Mouse (Mus musculus) liver, adult (tissue): ENCODE measurements around the gene Ppp1r2.

Experiments used
- GATA4 ChIP-seq: IDR thresholded peaks from 2 replicates; pipeline ENCODE4 v1.6.1; 2014; ENCODE audit warnings: mild to moderate bottlenecking, low read length; ENCODE audit not compliant: insufficient replicate concordance

Ppp1r2 gene

DNA sequence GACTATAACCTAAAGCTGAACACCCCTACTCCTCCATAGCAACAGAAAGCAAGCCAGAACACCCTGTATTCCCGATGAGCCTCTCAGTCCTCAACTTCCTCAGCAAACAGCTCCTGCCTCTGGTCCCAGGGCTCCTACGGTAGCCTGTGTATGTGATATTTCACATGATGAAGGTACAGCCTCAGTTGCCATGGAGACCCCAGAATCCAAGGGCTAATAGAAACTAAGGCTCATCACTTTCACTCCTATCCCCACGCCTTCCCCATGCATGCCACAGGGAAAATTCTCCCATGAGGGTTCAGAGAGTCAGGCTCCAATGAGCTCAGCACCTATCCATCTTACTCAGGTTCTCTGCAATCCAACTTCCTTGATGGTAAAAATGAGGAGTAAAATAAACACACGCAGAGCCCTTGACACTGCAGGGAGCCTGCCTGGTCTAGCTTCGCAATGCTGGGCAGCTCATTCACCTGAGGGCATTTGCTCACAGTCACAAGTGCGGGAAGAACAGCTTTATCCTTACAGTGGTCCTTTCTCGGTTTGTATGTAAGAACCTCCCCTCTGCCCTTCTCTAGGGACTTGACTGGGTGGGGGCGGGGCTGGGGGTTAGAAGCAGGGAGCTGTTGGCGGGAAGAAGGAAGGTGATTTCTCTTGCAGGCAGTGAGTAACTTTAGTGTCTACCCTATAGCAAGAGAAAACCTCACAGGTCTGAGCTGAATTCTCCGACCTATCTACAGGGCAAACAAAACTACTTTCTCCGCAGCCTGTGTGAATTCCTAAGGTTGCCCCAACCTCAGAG, 24.3 kb upstream of the Ppp1r2 start:
- TF ChIP-seq GATA4 = no peak

DNA sequence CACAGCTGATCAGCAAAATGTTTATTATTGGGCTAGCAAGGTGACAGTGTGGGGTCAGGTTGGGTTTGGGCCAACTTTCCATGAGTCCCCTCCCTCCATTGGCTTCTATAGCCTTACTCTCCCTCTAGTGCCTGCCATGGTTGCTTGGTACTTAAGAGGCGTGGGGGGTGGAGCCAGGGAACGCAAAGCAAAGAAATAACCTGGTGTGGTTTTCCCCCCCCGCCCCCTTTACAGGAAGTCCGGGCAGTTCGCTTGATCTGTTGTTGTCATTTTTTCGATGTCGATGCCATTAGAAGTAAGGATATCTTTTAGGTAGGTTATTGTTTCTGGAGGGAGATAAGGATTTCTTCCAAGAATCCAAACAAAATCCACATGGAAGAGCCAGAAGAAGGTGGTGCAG, 22.0 kb upstream of the Ppp1r2 start:
- no peak for TF ChIP-seq GATA4

DNA sequence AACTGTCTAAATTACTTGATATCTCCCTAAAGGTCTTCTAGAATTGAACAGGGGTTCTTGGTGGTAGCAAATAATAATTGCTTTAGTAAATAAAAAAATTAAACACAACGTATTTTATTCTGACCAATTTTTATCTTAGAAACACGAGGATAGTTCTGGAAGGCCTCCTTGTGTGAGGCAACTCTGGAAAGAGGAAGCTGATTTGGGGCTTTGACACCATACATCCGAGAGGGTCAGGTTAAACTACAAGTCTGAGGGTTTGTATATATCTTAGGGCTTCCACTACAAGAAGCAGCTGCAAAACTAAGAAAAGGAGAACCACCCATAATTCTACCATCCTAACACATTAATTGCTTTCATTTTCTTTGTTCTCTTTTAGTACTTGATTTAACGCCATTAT, 18.7 kb upstream of the Ppp1r2 start:
- no peak for TF ChIP-seq GATA4

- TF ChIP-seq GATA4 = no peak
These were observed 15.8 kb upstream of the Ppp1r2 start for GRCm38 (mm10) chr16:31290751-31291365.

GRCm38 (mm10) chr16:31290281-31290680, 15.2 kb upstream of the Ppp1r2 start:
- TF ChIP-seq GATA4 = no peak

- TF ChIP-seq GATA4 = no peak
These were observed 12.6 kb upstream of the Ppp1r2 start for GRCm38 (mm10) chr16:31287712-31288111.

DNA sequence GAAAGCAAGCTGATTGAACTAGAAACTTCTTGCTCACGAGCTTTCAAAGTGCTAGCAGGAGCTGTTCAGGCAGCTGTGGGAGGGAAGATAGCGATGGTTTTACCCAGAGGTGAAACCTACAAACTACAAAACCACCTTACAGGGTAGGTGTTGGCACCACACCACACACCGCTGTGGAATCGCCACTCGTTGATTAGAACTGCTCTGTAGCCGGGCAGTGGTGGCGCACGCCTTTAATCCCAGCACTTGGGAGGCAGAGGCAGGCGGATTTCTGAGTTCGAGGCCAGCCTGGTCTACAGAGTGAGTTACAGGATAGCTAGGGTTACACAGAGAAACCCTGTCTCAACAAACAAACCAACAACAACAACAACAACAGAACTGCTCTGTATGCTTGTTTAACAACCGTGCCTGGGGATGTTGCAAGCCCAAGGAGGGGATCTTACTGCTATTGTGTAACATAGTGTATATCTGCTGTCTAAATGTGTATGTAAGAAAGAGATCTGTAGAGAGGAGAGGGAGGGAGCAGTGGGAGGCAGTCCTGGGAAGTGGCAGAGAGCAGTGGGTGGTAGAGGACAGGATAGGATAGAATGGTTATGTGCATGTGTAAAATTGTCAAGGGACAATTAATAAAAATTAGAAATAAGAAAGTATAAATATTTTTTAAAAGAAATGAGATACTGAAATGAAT, 11.9 kb upstream of the Ppp1r2 start:
- TF ChIP-seq GATA4 = no peak

DNA sequence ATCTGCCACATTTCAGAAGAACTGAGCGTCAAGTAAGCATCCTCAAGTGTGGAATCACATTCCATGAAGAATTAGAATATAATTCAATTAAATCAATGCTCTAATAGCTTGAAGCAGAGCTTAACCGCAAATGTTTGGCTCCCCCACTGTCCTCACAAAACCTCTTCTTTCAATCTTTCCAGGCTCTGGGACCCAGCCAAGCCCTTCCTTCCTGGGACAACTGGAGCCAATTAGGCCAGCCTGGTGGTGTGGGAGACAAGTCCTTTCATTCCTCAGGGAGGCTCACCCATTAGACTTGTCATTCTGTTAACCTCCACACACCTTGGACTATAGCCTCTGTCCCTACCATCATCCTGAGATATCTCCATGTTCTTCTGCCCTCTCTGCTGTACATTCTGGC, 6.9 kb upstream of the Ppp1r2 start:
- TF ChIP-seq GATA4 = no peak

GRCm38 (mm10) chr16:31280176-31280575, 5.1 kb upstream of the Ppp1r2 start:
- TF ChIP-seq GATA4 = no peak

DNA sequence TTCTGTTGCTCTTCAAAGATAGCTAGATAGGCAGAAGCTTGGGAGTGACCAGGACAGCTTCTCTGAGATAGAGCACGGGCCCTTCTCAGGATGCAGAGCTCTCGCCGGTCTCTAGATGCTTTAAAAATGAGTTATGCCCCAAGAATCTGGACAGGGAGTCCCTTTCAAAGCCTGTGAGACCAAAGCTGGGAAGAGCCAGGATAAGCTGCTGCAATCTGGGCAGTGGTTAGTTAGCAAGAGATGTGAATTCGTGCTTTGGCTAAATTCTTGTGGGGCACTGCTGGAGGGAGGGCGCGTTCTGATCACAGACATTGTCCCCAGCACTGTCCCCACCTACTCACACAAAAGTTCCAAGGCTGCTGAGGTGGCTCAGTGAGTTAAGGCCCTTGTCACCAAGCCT, 3.5 kb upstream of the Ppp1r2 start:
- TF ChIP-seq GATA4 = no peak

DNA sequence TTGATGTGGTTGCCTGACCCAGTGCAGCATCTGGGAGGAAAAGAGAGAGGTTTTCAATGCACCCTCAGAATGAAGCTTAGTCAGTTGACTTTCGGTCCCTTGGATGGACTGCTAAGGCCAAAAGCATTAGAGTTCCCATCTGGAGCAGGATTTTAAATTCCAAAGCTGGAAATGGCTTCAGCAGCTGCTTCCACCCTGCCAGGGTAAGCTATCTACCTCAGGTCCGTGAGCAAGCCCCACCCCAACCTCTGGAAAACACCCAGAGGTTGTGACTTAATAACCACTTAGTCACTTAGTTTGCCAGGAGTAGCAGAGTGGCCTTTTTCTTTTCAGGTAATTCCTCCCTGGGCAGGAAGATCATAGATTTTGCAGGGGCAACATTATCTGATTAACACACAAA, 3.0 kb upstream of the Ppp1r2 start:
- TF ChIP-seq GATA4 = no peak

DNA sequence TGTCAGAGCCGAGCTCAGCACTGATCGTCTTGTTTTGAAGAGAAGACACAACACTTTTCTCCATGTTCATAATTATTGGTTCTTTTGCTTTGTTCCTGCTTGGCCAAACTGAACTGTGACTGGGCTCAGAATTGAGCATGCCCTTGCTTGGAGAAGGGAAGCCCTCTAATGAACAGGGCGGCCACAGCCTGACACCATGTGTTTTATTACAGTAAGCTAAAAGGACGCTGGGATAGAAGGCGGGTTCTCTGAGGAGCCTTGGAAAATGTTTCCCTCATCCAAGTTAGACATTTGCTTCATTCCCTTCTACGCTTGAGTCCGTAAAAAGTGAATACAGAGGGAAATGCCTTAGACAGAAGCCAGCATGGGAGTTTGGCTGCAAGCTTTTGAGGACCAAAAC, 1.9 kb upstream of the Ppp1r2 start:
- no peak for TF ChIP-seq GATA4

- TF ChIP-seq GATA4 = peak; percentile 97
These were observed 1.5 kb upstream of the Ppp1r2 start for GRCm38 (mm10) chr16:31276539-31276938.

DNA sequence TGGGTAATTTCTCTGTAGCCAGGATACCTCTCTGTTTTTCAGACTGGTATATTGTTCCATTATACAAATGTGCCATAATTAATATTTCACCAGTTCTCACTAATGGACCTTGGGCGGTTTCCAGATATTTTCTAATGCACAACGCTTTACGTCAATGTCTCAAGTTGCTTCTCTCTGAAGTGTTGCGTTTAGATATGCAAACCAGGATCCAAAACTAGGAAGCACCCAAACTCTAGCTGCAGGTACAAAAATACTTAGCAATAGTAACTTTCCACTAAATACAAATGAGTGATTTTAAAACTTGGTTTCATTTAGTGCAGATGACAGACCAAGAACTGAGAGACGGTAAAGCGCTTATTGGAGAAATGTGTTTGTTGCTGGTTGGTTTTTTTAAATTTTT, 993 bp downstream of the Ppp1r2 start:
- TF ChIP-seq GATA4 = no peak

- TF ChIP-seq GATA4 = no peak
These were observed 8.4 kb downstream of the Ppp1r2 start for GRCm38 (mm10) chr16:31266692-31267091.

DNA sequence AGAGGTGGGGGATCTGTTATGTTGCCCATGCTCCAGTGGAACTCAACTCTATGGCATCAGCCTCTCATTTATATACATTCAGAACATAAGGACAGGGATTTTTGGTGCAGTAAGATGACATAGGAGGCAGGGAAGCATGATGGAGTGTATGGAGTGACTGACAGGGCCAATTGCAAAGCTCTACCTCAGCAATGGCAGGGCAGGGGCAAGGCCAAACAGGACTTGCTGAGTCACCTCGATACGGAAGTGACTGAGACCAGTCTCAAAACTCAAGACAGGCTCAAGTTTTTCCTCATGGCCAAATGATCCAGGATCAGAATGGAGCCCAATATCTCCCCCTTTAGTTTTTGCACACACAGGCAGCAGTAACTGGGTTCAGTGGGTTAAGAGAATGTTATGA, 18.9 kb downstream of the Ppp1r2 start:
- TF ChIP-seq GATA4 = no peak
